Mouse (Mus musculus): ENCODE data around the gene Bhlha15.

DNA sequence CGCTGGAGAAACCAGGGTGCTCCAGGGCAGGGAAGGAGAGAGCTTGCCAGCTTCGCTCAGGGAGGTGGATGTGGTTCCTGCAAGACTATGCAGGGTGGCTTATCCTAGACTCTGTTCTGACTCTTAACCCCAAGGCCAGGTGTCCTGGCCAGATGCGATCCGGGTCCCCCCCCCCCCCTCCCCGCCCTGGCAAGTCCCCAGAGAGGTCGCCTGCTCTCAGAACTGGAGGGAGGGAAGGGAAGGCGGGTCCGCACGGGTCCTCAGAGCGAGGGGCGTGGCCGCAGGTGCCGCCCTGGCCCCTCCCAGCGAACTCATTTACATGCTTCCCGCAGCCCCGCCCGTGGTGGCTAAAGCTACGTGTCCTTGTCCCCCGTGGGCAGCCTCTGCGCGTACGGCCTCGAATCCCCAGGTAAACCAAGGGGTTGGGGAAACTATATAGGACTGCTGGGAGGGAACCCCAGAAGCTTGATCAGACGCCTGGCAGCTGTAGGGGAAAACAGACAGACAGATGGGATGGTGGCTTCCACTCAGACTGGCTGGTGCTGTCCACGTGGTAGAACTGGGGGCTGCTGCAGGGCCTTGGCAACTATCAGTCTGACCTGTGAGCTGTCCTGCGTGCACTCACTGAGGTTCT lies at the start of gene Bhlha15:
- TF ChIP-seq GATA1 (IDR thresholded peaks at IDR 0.05; ENCODE audit: borderline replicate concordance, low read length) (no peak), FLI1 (IDR thresholded peaks at IDR 0.05; ENCODE audit: low read length) (no peak)

Data from megakaryocyte, embryonic 14.5 days (primary cell).